8 mouse cellular contexts compared by ENCODE assay signal in genomic region chr15:100614996-100615824, GRCm38 (mm10). TPM values are rescaled to one million over a fixed set of nuclear protein-coding genes. Genes with fewer than 3 reads are reported as not detected.
DNase-seq lines count a peak whose midpoint lies in the region; ATAC-seq and TF ChIP-seq lines count a peak whose summit lies in the region.

TSS of gene Dazap2 (plus strand) at chr15:100615349.

- TF ChIP-seq CTCF in layer of hippocampus, adult 2 months (conservative IDR thresholded peaks at IDR 0.05), result peak; percentile 37; the same call in 1 of the 2 replicates
- TF ChIP-seq CTCF in lung, embryonic 14.5 days (IDR thresholded peaks at IDR 0.05; ENCODE audit: low read depth), result no peak
- TF ChIP-seq CTCF in olfactory bulb, adult 2 months (IDR thresholded peaks at IDR 0.05; ENCODE audit: insufficient read depth, low read depth, low read length), result 0 out of 2 replicates have a peak, but pooled peaks have one; percentile 16
- 0 out of 2 replicates have a peak, but pooled peaks have one; percentile 25 for TF ChIP-seq CTCF in thymus, adult 2 months (IDR thresholded peaks at IDR 0.05; ENCODE audit: borderline replicate concordance, control insufficient read depth, extremely low read depth, insufficient read depth, low read length, poor library complexity)

- H3K4me3 ChIP-seq in ES-E14 (ENCODE audit: insufficient read depth in 1 of 2, low read depth in 1 of 2, low read length in 2 of 2, poor library complexity in 1 of 2, severe bottlenecking in 1 of 2), result peak within 1 kb of the TSS; percentile 83 to 90
- peak within 1 kb of the TSS; percentile 94 for H3K4me3 ChIP-seq in forebrain, embryonic 16.5 days (replicated peaks; ENCODE audit: low read length)
- H3K4me3 ChIP-seq in layer of hippocampus, adult 2 months, result peak within 1 kb of the TSS; percentile 92
- H3K4me3 ChIP-seq in lung, embryonic 14.5 days (ENCODE audit: low read depth, low read length), result peak within 1 kb of the TSS; percentile 90
- H3K4me3 ChIP-seq in olfactory bulb, adult 2 months (ENCODE audit: insufficient read depth, low read depth, low read length), result peak within 1 kb of the TSS; percentile 83
- H3K4me3 ChIP-seq in thymus, adult 2 months (ENCODE audit: control insufficient read depth, insufficient read depth, low read length), result peak within 1 kb of the TSS; percentile 66

- H3K9me3 ChIP-seq in ES-E14 (ENCODE audit: control insufficient read depth, insufficient read depth, low read depth, low read length), result no peaks in the 10 kb centered on the region
- H3K9me3 ChIP-seq in forebrain, embryonic 16.5 days (ENCODE audit: control insufficient read depth, low read length), result no peaks in the 10 kb centered on the region
- no peaks in the 10 kb centered on the region for H3K9me3 ChIP-seq in lung, embryonic 14.5 days (ENCODE audit: low read depth, low read length)

- in situ Hi-C loops in ES-E14 (cut with MboI; ENCODE audit: low sequenced_read_pairs in 2 of 2, unreplicated experiment in 2 of 2), result no loop called here

- H3K4me2 ChIP-seq in forebrain, embryonic 16.5 days (ENCODE audit: low read length), result peak within 1 kb of the TSS; percentile 81
- H3K4me2 ChIP-seq in lung, embryonic 14.5 days, result peak within 1 kb of the TSS; percentile 89

- intact Hi-C loops in heart, postnatal 36 days (cut with DNase I), result loop anchor here (5.0 to 10.0 kb wide), 3 partner anchors 148 to 640 kb away; partner anchors contain the start of genes Atf1, Larp4 and Letmd1

- peak; percentile 73 for TF ChIP-seq POLR2A in olfactory bulb, adult 2 months (IDR thresholded peaks at IDR 0.05; ENCODE audit: insufficient read depth, low read depth, low read length)
- TF ChIP-seq POLR2A in thymus, adult 2 months (IDR thresholded peaks at IDR 0.05; ENCODE audit: control insufficient read depth, extremely low read depth, insufficient read depth, low read length, poor library complexity), result peak; percentile 87

- peaks cover 21% of the 10 kb centered on the region for H3K36me3 ChIP-seq in ES-E14 (ENCODE audit: control insufficient read depth, insufficient read depth, low read length, poor library complexity, severe bottlenecking)
- peaks cover 15% of the 10 kb centered on the region for H3K36me3 ChIP-seq in forebrain, embryonic 16.5 days (ENCODE audit: control insufficient read depth, insufficient read depth)
- peaks cover 29% of the 10 kb centered on the region for H3K36me3 ChIP-seq in lung, embryonic 14.5 days (ENCODE audit: insufficient read depth)
- H3K36me3 ChIP-seq in thymus, adult 2 months (ENCODE audit: control insufficient read depth, insufficient read depth, low read length), result peaks cover 16% of the 10 kb centered on the region

- peak within 1 kb of the TSS; percentile 93 for H3K27ac ChIP-seq in ES-E14 (ENCODE audit: insufficient read depth, low read depth, low read length, poor library complexity, severe bottlenecking)
- H3K27ac ChIP-seq in forebrain, embryonic 16.5 days (ENCODE audit: low read length), result peak within 1 kb of the TSS; percentile 96
- H3K27ac ChIP-seq in layer of hippocampus, adult 2 months, result peak within 1 kb of the TSS; percentile 99
- peak within 1 kb of the TSS; percentile 97 for H3K27ac ChIP-seq in lung, embryonic 14.5 days (ENCODE audit: low read depth)
- peak within 1 kb of the TSS; percentile 73 for H3K27ac ChIP-seq in olfactory bulb, adult 2 months (ENCODE audit: insufficient read depth, low read depth, low read length)
- peak within 1 kb of the TSS; percentile 55 for H3K27ac ChIP-seq in thymus, adult 2 months (ENCODE audit: control insufficient read depth, insufficient read depth, low read length)

- H3K9ac ChIP-seq in ES-E14 (ENCODE audit: insufficient read depth, low read depth, low read length, poor library complexity, severe bottlenecking), result peak within 1 kb of the TSS; percentile 92
- H3K9ac ChIP-seq in forebrain, embryonic 16.5 days (replicated peaks; ENCODE audit: low read depth, low read length), result peak within 1 kb of the TSS; percentile 97
- peak within 1 kb of the TSS; percentile 92 for H3K9ac ChIP-seq in lung, embryonic 14.5 days

- ATAC-seq in forebrain, embryonic 16.5 days, result peak; percentile 82
- peak; percentile 86 for ATAC-seq in lung, embryonic 14.5 days (ENCODE audit: insufficient read depth)

- H3K4me1 ChIP-seq in ES-E14 (ENCODE audit: control insufficient read depth in 2 of 2, insufficient read depth in 2 of 2, low read length in 2 of 2, poor library complexity in 1 of 2), result peaks cover 2 to 5% of the 10 kb centered on the region in 2 experiments
- peaks cover 24% of the 10 kb centered on the region for H3K4me1 ChIP-seq in forebrain, embryonic 16.5 days (replicated peaks; ENCODE audit: control insufficient read depth, insufficient read depth, low read length)
- peaks cover 3% of the 10 kb centered on the region; the same call in 1 of the 2 replicates for H3K4me1 ChIP-seq in lung, embryonic 14.5 days (ENCODE audit: insufficient read depth)
- H3K4me1 ChIP-seq in olfactory bulb, adult 2 months (ENCODE audit: control insufficient read depth, insufficient read depth, low read length), result peaks cover 15% of the 10 kb centered on the region
- peaks cover 18% of the 10 kb centered on the region for H3K4me1 ChIP-seq in thymus, adult 2 months (replicated peaks; ENCODE audit: control insufficient read depth, insufficient read depth, low read length)

- DNase-seq in ES-E14 (ENCODE audit: low read depth, low spot score), result peak; percentile 96
- DNase-seq in cerebellum, adult 11-12 months, result peak; percentile 98
- DNase-seq in heart, postnatal 36 days, result peak; percentile 98 to 99
- peak; percentile 98 for DNase-seq in layer of hippocampus, adult 2 months (ENCODE audit: low spot score in 2 of 2)
- DNase-seq in lung, embryonic 14.5 days, result peak; percentile 98
- DNase-seq in thymus, adult 2 months, result peak; percentile 99

- WGBS in forebrain, embryonic 16.5 days, result under 1% methylated on average over 86 of the region's 99 CpGs
- WGBS in lung, embryonic 14.5 days, result under 1% methylated on average over 92 of the region's 99 CpGs
- WGBS in olfactory bulb, adult 2 months, result 1% methylated on average over 99 of the region's 99 CpGs
- WGBS in thymus, adult 2 months, result under 1% methylated on average over 97 of the region's 99 CpGs

- H3K27me3 ChIP-seq in forebrain, embryonic 16.5 days (replicated peaks; ENCODE audit: control insufficient read depth, insufficient read depth, low read length), result no peaks in the 10 kb centered on the region
- H3K27me3 ChIP-seq in lung, embryonic 14.5 days (ENCODE audit: insufficient read depth, low read length), result no peaks in the 10 kb centered on the region
- H3K27me3 ChIP-seq in thymus, adult 2 months (ENCODE audit: control insufficient read depth, insufficient read depth, low read length), result no peaks in the 10 kb centered on the region

TF ChIP-seq in ES-E14, 5 proteins besides CTCF, POLR2A, EP300 and RAD21:
- TF ChIP-seq HCFC1 (IDR thresholded peaks at IDR 0.05; ENCODE audit: borderline replicate concordance, insufficient read depth, low read length) (peak; percentile 45), CHD2 (IDR thresholded peaks at IDR 0.05; ENCODE audit: low read depth, low read length) (no peak), ZNF384 (IDR thresholded peaks at IDR 0.05; ENCODE audit: low read depth, low read length) (no peak), ZC3H11A (IDR thresholded peaks at IDR 0.05; ENCODE audit: borderline replicate concordance, low read depth, low read length) (no peak), MAFK (IDR thresholded peaks at IDR 0.05; ENCODE audit: insufficient read depth, low read depth, low read length) (0 out of 2 replicates have a peak, but pooled peaks have one; percentile 54)

RNA-seq across cellular contexts. Expression of gene Dazap2, which starts in this region (rescaled TPM):
- total RNA-seq in ES-E14 (2012; rRNA removed), result 13.5 and 27.6 TPM in 2 replicates
- polyA plus RNA-seq in forebrain, embryonic 16.5 days (2015; fragmentation: Nextera tagmentation; extraction: Ambion mirVana), result 152 and 164 TPM in 2 replicates
- 100 to 1,000 TPM; 161 to 177 TPM for total RNA-seq in heart, postnatal 36 days (2021)
- 100 to 1,000 TPM; 112 to 113 TPM for total RNA-seq in layer of hippocampus, adult 2 months (2021)
- polyA plus RNA-seq in lung, embryonic 14.5 days (2014; fragmentation: Nextera tagmentation; extraction: Ambion mirVana), result 210 and 231 TPM in 2 replicates
- polyA plus RNA-seq in olfactory bulb, adult 2 months (2012; ENCODE audit: insufficient read depth, insufficient read length, low replicate concordance, missing spikeins), result not detected in 2 replicates
- 1,016 and 1,115 TPM in 2 replicates for polyA plus RNA-seq in thymus, adult 2 months (2012; rRNA removed)

Comparison
In these comparisons a context has a peak if more than half of its experiments do, and no peak if none do; other contexts are left out.
1. Peak in every context shown above with its lines: DNase-seq, ATAC-seq, H3K4me3 ChIP-seq and H3K27ac ChIP-seq.